Mouse (Mus musculus): ENCODE results near the gene Upp2. TPM values are rescaled to one million over a fixed set of nuclear protein-coding genes. Genes with fewer than 3 reads are reported as not detected.

Upp2 gene
- polyA plus RNA-seq, 1 experiment from 2014 or later: 11.4 TPM

DNA sequence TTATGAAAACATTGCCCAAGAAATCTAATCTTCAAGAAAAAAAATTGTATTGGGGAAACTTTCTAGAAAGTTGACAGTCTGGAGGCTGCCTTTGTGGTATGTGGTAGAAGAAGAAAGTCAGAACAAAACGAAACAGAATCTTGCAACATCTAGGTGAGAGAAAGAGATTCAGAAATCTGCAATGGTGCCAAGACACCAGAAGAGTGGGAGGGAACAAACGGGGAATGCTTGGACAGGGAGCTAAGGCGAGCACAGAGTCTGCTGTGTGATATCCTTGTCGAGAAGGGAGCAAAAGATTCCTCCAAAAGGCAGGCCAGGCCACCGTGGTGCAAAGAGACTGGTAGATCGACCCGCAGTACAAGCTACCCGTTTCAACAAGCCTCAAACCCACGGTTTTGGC is 232.0 kb downstream of the Upp2 start:
- Histone ChIP-seq H3K4me2 (no peak overlapping the region), H3K9me3 (no peaks in the 10 kb centered on the region), H3K4me1 (no peaks in the 10 kb centered on the region), H3K27ac (no peak overlapping the region), H3K36me3 (no peaks in the 10 kb centered on the region), H3K4me3 (no peak overlapping the region), H3K27me3 (no peaks in the 10 kb centered on the region), H3K9ac (no peak overlapping the region)
- WGBS: 85% methylated on average over 9 of the region's 9 CpGs
- no peak for ATAC-seq (ENCODE audit: insufficient number of reproducible peaks, insufficient read depth, low FRiP score, low TSS enrichment, low read depth)

GRCm38 (mm10) chr2:58799623-58800022 is 232.5 kb downstream of the Upp2 start:
- Histone ChIP-seq H3K9me3 (no peaks in the 10 kb centered on the region), H3K4me1 (no peaks in the 10 kb centered on the region), H3K27me3 (no peaks in the 10 kb centered on the region), H3K36me3 (no peaks in the 10 kb centered on the region), H3K9ac (no peak overlapping the region), H3K4me2 (no peak overlapping the region), H3K4me3 (no peak overlapping the region), H3K27ac (no peak overlapping the region)
- 90% methylated on average over 5 of the region's 5 CpGs for WGBS
- ATAC-seq (ENCODE audit: insufficient number of reproducible peaks, insufficient read depth, low FRiP score, low TSS enrichment, low read depth): no peak

DNA sequence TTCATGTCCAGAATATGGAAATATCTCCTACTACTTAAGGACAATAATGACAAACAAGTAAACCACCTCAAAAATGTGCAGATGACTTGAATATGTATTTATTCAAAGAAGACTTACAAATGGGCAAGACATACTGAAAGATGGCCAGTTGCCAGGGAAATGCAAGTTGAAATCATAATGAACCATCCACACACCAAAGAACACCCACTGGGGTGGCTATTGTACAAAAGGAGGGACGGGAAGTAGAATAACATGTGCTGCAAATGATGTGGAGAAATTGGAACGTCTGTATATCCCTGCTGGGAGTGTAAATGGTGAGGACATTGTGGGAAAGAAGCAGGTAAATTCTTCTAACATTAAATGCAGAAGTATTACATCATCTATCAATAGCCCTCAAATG is 245.8 kb downstream of the Upp2 start:
- Histone ChIP-seq H3K36me3 (no peaks in the 10 kb centered on the region), H3K9ac (no peak overlapping the region), H3K9me3 (no peaks in the 10 kb centered on the region), H3K4me3 (no peak overlapping the region), H3K4me2 (no peak overlapping the region), H3K27ac (no peak overlapping the region), H3K27me3 (no peaks in the 10 kb centered on the region), H3K4me1 (no peaks in the 10 kb centered on the region)
- ATAC-seq (ENCODE audit: insufficient number of reproducible peaks, insufficient read depth, low FRiP score, low TSS enrichment, low read depth): no peak
- WGBS: 57% methylated on average over 2 of the region's 2 CpGs

- Histone ChIP-seq H3K27me3 (no peaks in the 10 kb centered on the region), H3K4me1 (peaks cover 10% of the 10 kb centered on the region), H3K27ac (peak overlapping the region; percentile 24), H3K9ac (no peak overlapping the region), H3K4me3 (no peak overlapping the region), H3K4me2 (no peak overlapping the region), H3K36me3 (no peaks in the 10 kb centered on the region), H3K9me3 (no peaks in the 10 kb centered on the region)
- peak; percentile 77 for ATAC-seq (ENCODE audit: insufficient number of reproducible peaks, insufficient read depth, low FRiP score, low TSS enrichment, low read depth)
- 40% methylated on average over 3 of the region's 3 CpGs for WGBS
Observed at GRCm38 (mm10) chr2:58828910-58829600, 262.0 kb downstream of the Upp2 start.

GRCm38 (mm10) chr2:58829981-58830742 is 263.1 kb downstream of the Upp2 start:
- Histone ChIP-seq H3K9ac (no peak overlapping the region), H3K4me1 (peaks cover 20% of the 10 kb centered on the region), H3K4me3 (no peak overlapping the region), H3K4me2 (no peak overlapping the region; the same call in 1 of the 2 replicates), H3K36me3 (no peaks in the 10 kb centered on the region), H3K27me3 (no peaks in the 10 kb centered on the region), H3K9me3 (no peaks in the 10 kb centered on the region), H3K27ac (peak overlapping the region; percentile 24; the same call in 1 of the 2 replicates)
- no peak for ATAC-seq (ENCODE audit: insufficient number of reproducible peaks, insufficient read depth, low FRiP score, low TSS enrichment, low read depth)
- WGBS: 43% methylated on average over 7 of the region's 7 CpGs

DNA sequence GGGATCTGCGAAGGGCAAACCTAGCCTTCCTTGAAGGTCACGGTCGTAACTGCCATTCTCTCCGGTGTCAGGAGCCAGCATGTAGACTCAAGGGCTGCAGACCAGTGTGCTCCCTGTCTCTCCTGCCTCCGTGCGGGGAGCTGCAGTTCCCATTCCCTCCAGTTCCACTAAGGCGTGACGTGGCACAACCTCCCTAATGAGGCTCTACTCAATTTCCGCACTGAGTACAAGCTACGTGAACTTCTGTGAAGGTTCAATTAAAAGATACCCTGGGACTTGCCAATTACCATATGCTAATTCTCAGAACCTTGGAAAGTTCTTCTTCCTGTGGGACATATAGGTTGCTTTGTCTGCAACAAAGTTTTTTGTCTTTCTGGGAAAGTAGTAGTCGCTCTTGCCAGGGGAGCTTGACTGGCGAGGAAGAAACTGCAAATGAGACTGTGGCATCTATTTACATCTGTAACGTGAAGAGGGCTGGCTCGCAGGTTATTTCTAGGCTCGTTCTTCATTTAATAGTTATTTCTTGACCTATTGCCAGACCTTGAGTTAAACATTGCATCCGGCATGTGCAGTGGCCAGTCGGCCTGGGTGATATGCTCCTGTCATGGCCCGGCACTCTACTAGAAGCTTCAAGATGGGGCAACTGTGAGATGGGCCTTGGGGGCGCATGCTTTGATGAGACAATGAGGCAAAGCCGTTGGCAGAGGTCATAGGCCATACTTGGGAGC is 265.3 kb downstream of the Upp2 start:
- no peaks in the 10 kb centered on the region for H3K27me3 ChIP-seq
- no peak for ATAC-seq (ENCODE audit: insufficient number of reproducible peaks, insufficient read depth, low FRiP score, low TSS enrichment, low read depth)

GRCm38 (mm10) chr2:58841021-58841420 is 273.9 kb downstream of the Upp2 start:
- Histone ChIP-seq H3K27ac (no peak overlapping the region), H3K4me1 (no peaks in the 10 kb centered on the region), H3K9ac (no peak overlapping the region), H3K4me3 (no peak overlapping the region), H3K9me3 (no peaks in the 10 kb centered on the region), H3K36me3 (no peaks in the 10 kb centered on the region), H3K27me3 (no peaks in the 10 kb centered on the region), H3K4me2 (no peak overlapping the region)
- 82% methylated on average over 3 of the region's 3 CpGs for WGBS
- ATAC-seq (ENCODE audit: insufficient number of reproducible peaks, insufficient read depth, low FRiP score, low TSS enrichment, low read depth): no peak

More for the DNA sequence above, 265.3 kb downstream of the Upp2 start:
- Histone ChIP-seq H3K4me2 (no peak overlapping the region), H3K4me3 (no peak overlapping the region), H3K9ac (no peak overlapping the region), H3K4me1 (peaks cover 26% of the 10 kb centered on the region), H3K27ac (no peak overlapping the region), H3K9me3 (no peaks in the 10 kb centered on the region), H3K36me3 (no peaks in the 10 kb centered on the region)
- WGBS: 89% methylated on average over 20 of the region's 20 CpGs

GRCm38 (mm10) chr2:58842443-58842842 is 275.3 kb downstream of the Upp2 start:
- WGBS: 71% methylated on average over 4 of the region's 4 CpGs
- H3K4me2 ChIP-seq: no peak overlapping the region
- H3K27me3 ChIP-seq: no peaks in the 10 kb centered on the region
- no peak overlapping the region for H3K9ac ChIP-seq
- no peaks in the 10 kb centered on the region for H3K9me3 ChIP-seq
- no peaks in the 10 kb centered on the region for H3K4me1 ChIP-seq
- no peak overlapping the region for H3K27ac ChIP-seq
- ATAC-seq (ENCODE audit: insufficient number of reproducible peaks, insufficient read depth, low FRiP score, low TSS enrichment, low read depth): no peak
- no peaks in the 10 kb centered on the region for H3K36me3 ChIP-seq
- no peak overlapping the region for H3K4me3 ChIP-seq

Other genes with a start within 250 kb of the Upp2 start
- gene Acvr1c, start 209.4 kb upstream of the Upp2 start, polyA plus RNA-seq (2015; fragmentation: Nextera tagmentation; extraction: Ambion mirVana): 0.32 and 0.40 TPM in 2 replicates
- not detected in 2 replicates for gene Gm17409, start 97.2 kb upstream of the Upp2 start, polyA plus RNA-seq (2015; fragmentation: Nextera tagmentation; extraction: Ambion mirVana)
- gene Acvr1, start 141 bp upstream of the Upp2 start, polyA plus RNA-seq (2015; fragmentation: Nextera tagmentation; extraction: Ambion mirVana): 8.9 and 12.0 TPM in 2 replicates

All from embryonic facial prominence, embryonic 13.5 days (tissue).